Mouse (Mus musculus) midbrain, embryonic 16.5 days (tissue): ENCODE results near the gene Ccdc36. TPM values are rescaled to one million over a fixed set of nuclear protein-coding genes. Genes with fewer than 3 reads are reported as not detected.

Experiments
- ATAC-seq: fragments of 200-750 bp; cut with Nextera tagmentation; 2 replicates; pipeline ENCODE4 v1.8.0; 2017; ENCODE audit warnings: moderate TSS enrichment
- H3K27ac ChIP-seq: fragments of 300-500 bp; sonication (generic); 2 replicates; pipeline ENCODE4 v1.5.1; 2014; ENCODE audit warnings: mild to moderate bottlenecking, low read length, mixed read lengths
- H3K27me3 ChIP-seq: fragments of 300-500 bp; sonication (generic); 2 replicates; pipeline ENCODE4 v1.6.1; 2014; ENCODE audit warnings: low read depth, low read length, mixed read lengths; ENCODE audit not compliant: control insufficient read depth, insufficient read depth
- H3K36me3 ChIP-seq: fragments of 300-500 bp; sonication (generic); 2 replicates; pipeline ENCODE4 v1.6.1; 2014; ENCODE audit warnings: mild to moderate bottlenecking, low read length, moderate library complexity, mixed read lengths; ENCODE audit not compliant: control insufficient read depth, insufficient read depth
- H3K4me1 ChIP-seq: fragments of 300-500 bp; sonication (generic); 2 replicates; pipeline ENCODE4 v1.6.1; 2014; ENCODE audit warnings: mild to moderate bottlenecking, low read length, mixed read lengths; ENCODE audit not compliant: control insufficient read depth, insufficient read depth
- H3K4me2 ChIP-seq: fragments of 300-500 bp; sonication (generic); 2 replicates; pipeline ENCODE4 v1.6.1; 2014; ENCODE audit warnings: mild to moderate bottlenecking, low read length, mixed read lengths
- H3K4me3 ChIP-seq: fragments of 300-500 bp; sonication (generic); 2 replicates; pipeline ENCODE4 v1.5.1; 2014; ENCODE audit warnings: low read depth, mild to moderate bottlenecking, low read length, moderate library complexity, mixed read lengths
- H3K9ac ChIP-seq: fragments of 300-500 bp; sonication (generic); 2 replicates; pipeline ENCODE4 v1.6.1; 2014; ENCODE audit warnings: low read depth, low read length, mixed read lengths
- H3K9me3 ChIP-seq: fragments of 300-500 bp; sonication (generic); replicated peaks from 2 replicates; pipeline ENCODE4 v1.6.1; 2014; ENCODE audit warnings: mild to moderate bottlenecking, low read length, mixed read lengths; ENCODE audit not compliant: control insufficient read depth, poor library complexity, severe bottlenecking
- WGBS: fragments of 180-500 bp; shearing (Covaris S2); extraction: QIAGEN DNeasy Blood & Tissue Kit; methylation state at CpG from one replicate; pipeline ENCODE4 v1.1.7; 2014; 5-methylcytosine and 5-hydroxymethylcytosine counted together
- polyA plus RNA-seq: library from polyadenylated mRNA; unstranded; fragments of >200 nt; fragmentation: Nextera tagmentation; extraction: Ambion mirVana; gene quantifications from 2 replicates; pipeline ENCODE4 v1.2.1, GENCODE M21; 2015

Ccdc36 gene
- polyA plus RNA-seq, 1 experiment from 2014 or later = 1.7 TPM

DNA sequence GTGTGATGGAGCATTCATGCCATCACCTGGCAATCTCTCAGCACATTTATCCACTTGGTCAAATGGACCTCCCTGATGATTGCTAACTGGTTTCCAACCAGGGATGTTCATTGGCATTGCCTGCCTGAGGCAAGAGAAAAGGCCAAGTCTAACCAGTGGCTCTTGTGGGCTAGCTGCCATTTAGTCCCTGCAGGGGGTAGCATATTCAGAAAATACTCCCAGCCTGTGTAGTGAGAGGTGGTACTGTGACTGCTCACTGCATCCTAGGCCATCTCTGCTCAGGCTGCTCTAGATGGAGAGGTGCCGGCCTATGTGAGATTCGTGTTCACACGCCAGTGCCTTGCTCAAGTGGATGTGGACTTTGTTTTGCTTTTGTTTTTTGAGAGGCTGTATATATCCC is 30.0 kb downstream of the Ccdc36 start:
- WGBS = 91% methylated on average over 3 of the region's 3 CpGs

DNA sequence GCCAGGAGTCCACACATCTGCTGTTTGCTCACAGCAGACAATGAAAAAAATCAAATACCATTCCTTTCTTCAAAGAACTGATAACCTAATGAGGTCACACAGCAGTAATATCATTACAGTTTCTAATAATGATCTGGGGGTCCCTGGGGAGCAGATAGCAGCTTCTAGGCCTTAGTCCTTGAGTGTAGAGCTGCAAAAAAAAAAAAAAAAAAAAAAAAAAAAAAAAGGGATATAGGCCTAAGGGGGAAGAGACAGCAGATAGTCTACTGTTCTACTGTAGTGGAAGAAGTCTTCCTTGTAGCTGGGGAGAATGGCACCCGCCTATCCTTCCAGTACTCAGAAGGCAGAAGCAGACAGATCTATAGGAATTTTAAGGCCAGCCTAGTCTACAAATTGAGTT is 32.9 kb downstream of the Ccdc36 start:
- Histone ChIP-seq H3K27me3 (no peaks in the 10 kb centered on the region), H3K9me3 (no peaks in the 10 kb centered on the region), H3K4me1 (no peaks in the 10 kb centered on the region), H3K4me2 (no peak overlapping the region), H3K9ac (no peak overlapping the region), H3K27ac (no peak overlapping the region), H3K4me3 (no peak overlapping the region), H3K36me3 (peaks cover 25% of the 10 kb centered on the region)
- ATAC-seq = no peak
- 95% methylated on average over 1 of the region's 1 CpGs for WGBS

More for the DNA sequence above, 30.0 kb downstream of the Ccdc36 start:
- Histone ChIP-seq H3K4me3 (no peak overlapping the region), H3K27ac (no peak overlapping the region), H3K36me3 (peaks cover 6% of the 10 kb centered on the region; the same call in 1 of the 2 replicates), H3K4me2 (no peak overlapping the region), H3K27me3 (no peaks in the 10 kb centered on the region), H3K4me1 (peaks cover 9% of the 10 kb centered on the region), H3K9ac (no peak overlapping the region), H3K9me3 (no peaks in the 10 kb centered on the region)
- no peak for ATAC-seq

DNA sequence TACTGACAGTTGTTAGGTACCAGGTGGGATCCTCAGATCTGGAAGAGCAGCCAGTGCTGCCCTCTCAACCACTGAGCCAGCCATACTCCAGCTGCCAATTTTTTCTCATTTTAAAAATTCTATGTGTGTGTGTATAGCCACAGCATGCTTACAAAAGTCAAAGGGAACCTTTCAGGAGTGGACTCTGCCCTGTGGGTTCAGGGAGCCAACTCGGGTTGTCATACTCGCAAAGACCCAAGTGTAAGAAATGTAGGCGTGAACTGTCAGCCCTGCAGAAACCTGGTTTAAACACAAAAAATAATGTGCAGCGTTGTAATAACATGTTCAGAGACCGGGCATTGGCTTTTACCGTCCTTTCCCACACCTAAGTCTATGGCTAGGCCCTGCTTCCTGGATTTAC is 34.1 kb downstream of the Ccdc36 start:
- ATAC-seq = no peak
- no peak overlapping the region for H3K27ac ChIP-seq
- 94% methylated on average over 6 of the region's 6 CpGs for WGBS
- H3K27me3 ChIP-seq = no peaks in the 10 kb centered on the region
- no peak overlapping the region for H3K9ac ChIP-seq
- H3K4me2 ChIP-seq = no peak overlapping the region
- H3K4me3 ChIP-seq = no peak overlapping the region
- H3K4me1 ChIP-seq = no peaks in the 10 kb centered on the region
- peaks cover 28% of the 10 kb centered on the region for H3K36me3 ChIP-seq
- no peaks in the 10 kb centered on the region for H3K9me3 ChIP-seq

DNA sequence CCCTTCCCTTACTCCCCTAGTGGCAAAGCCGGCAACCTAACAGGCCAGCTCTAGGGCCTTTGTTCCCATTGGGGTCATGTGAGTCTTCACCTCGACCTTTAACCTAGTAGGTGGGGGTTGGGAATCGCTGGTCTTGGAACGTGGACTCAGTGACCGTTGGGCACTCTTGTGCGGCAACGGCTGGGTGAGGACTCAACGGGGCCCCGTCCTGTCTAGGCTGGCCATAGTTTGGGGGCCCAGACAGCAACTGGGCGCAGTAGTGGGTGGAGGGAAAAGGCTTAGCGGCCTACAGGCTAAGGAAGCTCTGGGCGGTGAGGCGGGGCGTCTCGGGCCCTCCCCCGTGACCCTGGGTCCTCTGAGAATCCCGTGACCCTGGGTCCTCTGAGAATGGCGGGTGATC is 35.6 kb downstream of the Ccdc36 start, which contains the start of gene 1700102P08Rik:
TSS of gene 1700102P08Rik (plus strand) at position 130 of the 400 bp plus-strand sequence.
- Histone ChIP-seq H3K36me3 (peaks cover 40% of the 10 kb centered on the region), H3K4me2 (no peak within 1 kb of the TSS), H3K27ac (no peak within 1 kb of the TSS), H3K9ac (no peak within 1 kb of the TSS), H3K4me3 (no peak within 1 kb of the TSS), H3K4me1 (no peaks in the 10 kb centered on the region), H3K9me3 (no peaks in the 10 kb centered on the region), H3K27me3 (no peaks in the 10 kb centered on the region)
- ATAC-seq = no peak
- WGBS = 44% methylated on average over 18 of the region's 18 CpGs

DNA sequence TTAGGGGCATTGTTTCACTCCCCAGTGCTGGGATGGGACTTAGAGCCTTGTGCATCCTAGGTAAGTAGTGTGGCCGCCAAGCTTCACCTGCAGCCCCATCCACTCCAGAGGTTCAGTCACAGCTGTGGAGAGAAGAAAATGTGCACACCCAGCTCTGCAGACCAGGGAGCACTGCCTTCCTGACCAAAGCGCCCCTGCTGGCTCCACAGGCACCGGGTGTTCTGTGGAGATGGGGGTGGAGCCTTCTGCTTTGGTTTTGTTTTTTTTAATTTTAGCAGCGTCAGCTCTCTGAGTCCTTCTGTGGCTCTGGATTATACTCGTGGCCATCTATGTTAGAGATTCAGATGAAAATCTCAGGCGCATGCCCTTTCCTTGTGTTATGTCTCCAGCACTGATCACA is 39.1 kb downstream of the Ccdc36 start:
- no peak overlapping the region for H3K27ac ChIP-seq
- H3K27me3 ChIP-seq = no peaks in the 10 kb centered on the region
- H3K36me3 ChIP-seq = peaks cover 56% of the 10 kb centered on the region
- no peak for ATAC-seq
- H3K9me3 ChIP-seq = no peaks in the 10 kb centered on the region
- no peak overlapping the region for H3K4me2 ChIP-seq
- H3K4me1 ChIP-seq = no peaks in the 10 kb centered on the region
- H3K9ac ChIP-seq = no peak overlapping the region
- no peak overlapping the region for H3K4me3 ChIP-seq
- 88% methylated on average over 6 of the region's 6 CpGs for WGBS

DNA sequence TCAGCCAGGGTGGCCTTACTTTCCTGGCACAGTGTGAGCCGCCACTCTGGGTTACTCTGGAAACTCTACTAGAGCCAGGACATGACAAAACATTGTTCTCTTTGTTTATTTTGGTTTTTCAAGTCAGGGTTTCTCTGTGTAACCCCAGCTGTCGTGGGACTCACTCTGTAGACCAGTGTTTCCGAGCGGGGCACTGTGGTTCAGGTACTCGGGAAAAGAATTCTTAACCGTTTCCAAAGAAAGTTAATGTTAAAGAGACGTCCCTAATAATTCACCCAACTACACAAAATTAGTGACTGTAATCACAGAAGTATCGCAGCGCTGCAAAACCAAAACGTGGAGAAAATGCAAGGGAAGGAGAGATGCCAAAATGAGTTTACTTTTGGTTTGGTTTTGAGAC is 39.7 kb downstream of the Ccdc36 start:
- peaks cover 60% of the 10 kb centered on the region for H3K36me3 ChIP-seq
- no peak overlapping the region for H3K27ac ChIP-seq
- no peaks in the 10 kb centered on the region for H3K9me3 ChIP-seq
- no peak for ATAC-seq
- no peaks in the 10 kb centered on the region for H3K4me1 ChIP-seq
- no peak overlapping the region for H3K4me3 ChIP-seq
- H3K27me3 ChIP-seq = no peaks in the 10 kb centered on the region
- no peak overlapping the region for H3K9ac ChIP-seq
- no peak overlapping the region for H3K4me2 ChIP-seq
- 84% methylated on average over 10 of the region's 10 CpGs for WGBS

DNA sequence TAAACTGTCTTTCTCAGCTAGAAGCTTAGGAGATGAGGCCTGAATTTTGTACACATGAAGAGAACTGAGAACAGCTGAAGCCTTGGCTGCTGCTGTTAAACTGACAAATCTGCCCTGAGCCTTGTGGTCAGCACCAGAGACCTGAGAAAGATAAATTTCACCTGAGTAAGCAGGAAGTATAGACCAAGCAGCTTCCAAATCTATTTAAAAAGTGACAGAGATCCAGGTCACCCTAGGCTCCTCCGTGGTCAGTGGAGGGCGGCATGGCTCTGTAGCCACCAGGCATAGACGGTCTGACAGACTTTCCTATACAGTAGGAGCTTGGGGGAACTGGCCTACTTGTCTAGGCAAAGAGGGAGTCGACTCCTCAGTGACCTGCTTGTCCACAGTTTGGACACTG is 41.5 kb downstream of the Ccdc36 start:
- H3K27me3 ChIP-seq = no peaks in the 10 kb centered on the region
- H3K4me2 ChIP-seq = no peak overlapping the region
- WGBS = 87% methylated on average over 4 of the region's 4 CpGs
- no peaks in the 10 kb centered on the region for H3K4me1 ChIP-seq
- no peak overlapping the region for H3K4me3 ChIP-seq
- ATAC-seq = no peak
- no peaks in the 10 kb centered on the region for H3K9me3 ChIP-seq
- H3K9ac ChIP-seq = no peak overlapping the region
- H3K36me3 ChIP-seq = peaks cover 56% of the 10 kb centered on the region
- no peak overlapping the region for H3K27ac ChIP-seq

DNA sequence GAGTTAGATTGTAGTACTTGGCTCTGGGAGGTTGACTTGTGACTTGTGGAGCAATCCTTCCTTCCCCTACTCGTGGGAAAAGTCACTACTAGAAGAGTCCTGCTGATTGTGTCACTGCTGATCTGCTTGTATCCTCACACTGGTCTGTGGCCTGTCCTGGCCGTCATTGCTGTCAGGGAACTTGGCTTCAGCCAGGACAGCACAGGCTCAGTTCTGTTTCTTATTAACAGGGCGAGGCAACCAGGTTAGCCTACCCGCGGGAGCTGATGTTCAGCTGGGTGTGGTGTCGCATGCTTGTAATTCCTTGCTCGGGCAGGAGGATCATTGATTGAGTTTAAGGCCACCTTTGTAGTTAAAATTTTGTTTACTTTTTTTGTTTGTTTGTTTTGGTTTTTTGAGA is 43.3 kb downstream of the Ccdc36 start:
- no peak for ATAC-seq
- H3K4me2 ChIP-seq = no peak overlapping the region

DNA sequence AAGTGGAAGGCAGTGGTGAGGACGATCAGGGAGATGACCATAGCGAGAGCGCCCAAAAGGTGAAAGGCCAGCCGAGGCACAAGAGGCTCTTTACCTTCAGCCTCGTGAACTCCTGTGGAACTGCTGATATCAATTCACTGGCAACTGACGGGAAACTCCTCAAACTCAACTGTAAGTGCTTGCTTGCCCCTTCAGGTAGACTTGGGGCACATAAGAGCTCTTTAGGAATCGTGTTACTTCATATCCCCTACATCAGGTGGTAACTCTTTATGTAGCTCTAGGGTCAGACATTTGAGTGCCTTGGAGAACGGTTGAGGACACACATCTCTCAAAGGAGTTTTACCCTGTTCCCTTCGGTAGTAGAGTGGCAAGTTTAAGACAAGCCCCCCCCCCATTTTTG is 46.9 kb downstream of the Ccdc36 start:
- WGBS = 98% methylated on average over 9 of the region's 9 CpGs
- no peak overlapping the region for H3K27ac ChIP-seq
- no peak for ATAC-seq
- no peak overlapping the region for H3K4me3 ChIP-seq
- H3K4me2 ChIP-seq = no peak overlapping the region
- H3K9me3 ChIP-seq = no peaks in the 10 kb centered on the region
- H3K4me1 ChIP-seq = no peaks in the 10 kb centered on the region
- peaks cover 54% of the 10 kb centered on the region for H3K36me3 ChIP-seq
- no peaks in the 10 kb centered on the region for H3K27me3 ChIP-seq
- no peak overlapping the region for H3K9ac ChIP-seq

More for the DNA sequence above, 43.3 kb downstream of the Ccdc36 start:
- Histone ChIP-seq H3K9ac (no peak overlapping the region), H3K4me1 (no peaks in the 10 kb centered on the region), H3K27ac (no peak overlapping the region), H3K4me3 (no peak overlapping the region), H3K9me3 (no peaks in the 10 kb centered on the region), H3K36me3 (peaks cover 60% of the 10 kb centered on the region), H3K27me3 (no peaks in the 10 kb centered on the region)
- WGBS = 91% methylated on average over 7 of the region's 7 CpGs
